Mouse (Mus musculus): ENCODE results near the gene Speer4f1.
A peak's percentile ranks its signal among the peaks of the same experiment; 100 is the strongest.
"Not testable (repeated sequence)": the region's sequence is repeated elsewhere in the genome, so short reads cannot be mapped to it uniquely, and the experiment has no call there.

Speer4f1 gene

GRCm38 (mm10) chr5:17475798-17476197 is at the start of gene Speer4f1:
TSS of gene Speer4f1 (plus strand) at chr5:17476098.
- not testable (repeated sequence) for DNase-seq

DNA sequence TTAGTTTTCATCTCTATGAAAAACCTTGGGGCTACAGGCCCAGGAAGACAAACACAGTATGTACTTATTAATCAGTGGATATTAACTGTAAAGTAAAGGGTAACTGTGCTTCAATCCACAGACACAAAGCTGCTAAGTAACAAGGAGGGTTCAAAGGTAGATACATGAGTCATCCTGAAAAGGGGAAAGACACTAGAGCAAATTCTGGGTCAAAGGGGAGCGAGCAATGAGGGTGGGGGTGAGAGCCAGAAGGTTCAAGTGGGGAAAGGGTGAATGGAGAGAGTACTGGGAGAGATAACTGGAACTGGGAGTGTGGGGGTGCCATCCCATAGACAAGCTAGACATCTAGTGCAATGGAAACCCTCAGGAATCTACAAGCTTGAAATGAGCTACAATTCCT is 49.0 kb upstream of the Speer4f1 start:
- peak; percentile 33 for DNase-seq

- no peak for DNase-seq
Observed at GRCm38 (mm10) chr5:17434721-17435120, 41.2 kb upstream of the Speer4f1 start.

- DNase-seq: no peak
Observed at GRCm38 (mm10) chr5:17436209-17436608, 39.7 kb upstream of the Speer4f1 start.

DNA sequence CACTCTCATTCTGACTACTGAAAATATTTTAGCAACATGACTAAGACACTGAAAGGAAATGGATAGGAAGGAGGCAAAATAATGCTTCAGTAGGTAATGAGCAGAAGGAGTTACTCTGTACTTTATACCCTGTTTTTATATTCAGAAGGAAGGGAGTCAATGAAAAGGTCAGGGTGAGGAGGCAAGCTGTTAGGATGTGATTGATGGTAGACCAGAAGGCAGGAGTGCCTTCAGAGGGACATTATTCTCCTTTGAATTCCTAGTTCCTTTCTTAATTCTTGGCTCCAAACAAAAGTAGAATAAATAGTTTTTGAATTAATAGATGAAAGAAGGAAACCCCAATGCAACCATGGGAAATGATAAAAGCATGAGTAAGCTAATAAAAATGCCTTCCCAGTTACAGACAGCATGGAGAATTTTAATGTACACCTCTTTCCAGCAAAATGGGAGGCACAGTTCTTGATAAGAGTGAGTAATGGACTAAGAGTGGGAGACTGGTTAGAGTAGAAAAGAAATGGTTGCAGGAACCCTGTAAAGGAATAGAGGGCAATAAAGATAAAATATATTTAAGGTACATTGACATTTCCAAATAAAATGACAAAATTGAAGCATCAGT is 36.3 kb upstream of the Speer4f1 start:
- no peak for DNase-seq

- no peak for DNase-seq
Observed at GRCm38 (mm10) chr5:17454059-17454458, 21.8 kb upstream of the Speer4f1 start.

DNA sequence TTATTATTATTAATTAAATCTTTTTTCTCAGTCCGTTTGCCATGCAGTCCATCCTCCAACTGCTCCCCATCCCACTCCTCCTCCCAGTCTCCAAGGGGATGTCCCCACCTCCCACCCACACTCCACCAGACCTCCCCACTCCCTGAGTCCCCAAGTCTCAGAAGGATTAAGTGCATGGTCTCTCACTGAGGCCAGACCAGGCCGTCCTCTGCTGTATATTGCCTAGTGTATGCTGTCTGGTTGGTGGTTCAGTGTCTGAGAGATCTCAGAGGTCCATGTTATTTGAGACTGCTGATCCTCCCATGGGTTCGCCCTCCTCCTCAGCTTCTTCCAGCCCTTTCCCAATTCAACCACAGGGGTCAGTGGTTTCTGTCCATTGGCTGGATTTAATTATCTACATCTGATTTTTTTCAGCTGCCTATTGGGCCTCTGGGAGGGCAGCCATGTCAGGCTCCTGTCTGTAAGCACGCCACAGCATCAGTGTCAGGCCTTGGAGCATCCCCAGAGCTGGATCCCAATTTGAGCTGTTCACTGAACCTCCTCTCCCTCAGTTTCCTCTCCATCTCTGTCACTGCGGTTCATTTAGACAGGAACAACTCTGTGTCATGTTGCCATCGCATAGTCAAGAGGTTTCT is 20.8 kb upstream of the Speer4f1 start:
- no peak for DNase-seq

GRCm38 (mm10) chr5:17456671-17457070 is 19.2 kb upstream of the Speer4f1 start:
- DNase-seq: no peak

- DNase-seq: not testable (repeated sequence)
Observed at GRCm38 (mm10) chr5:17468120-17468519, 7.8 kb upstream of the Speer4f1 start.

GRCm38 (mm10) chr5:17476476-17476875 is 578 bp downstream of the Speer4f1 start:
- DNase-seq: no peak

DNA sequence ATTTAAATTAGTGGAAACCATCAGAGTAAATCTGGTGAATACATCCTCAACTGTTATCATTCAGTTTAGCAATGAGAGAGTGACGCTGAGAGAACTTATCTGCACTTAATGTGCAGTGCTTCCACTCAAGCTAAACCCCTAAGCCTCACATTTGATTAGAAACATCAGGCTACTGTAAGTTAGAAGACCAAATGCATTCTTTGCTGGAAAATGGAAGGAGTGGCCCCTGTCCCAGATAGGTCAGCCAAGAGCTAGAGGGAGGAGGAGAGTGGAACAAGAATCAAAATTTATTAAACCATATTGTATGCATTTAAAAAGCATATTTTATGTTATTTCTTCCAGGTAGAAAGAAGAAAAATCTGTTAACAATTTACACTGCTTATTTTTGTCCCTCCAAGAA is 14.0 kb downstream of the Speer4f1 start:
- no peak for DNase-seq

DNA sequence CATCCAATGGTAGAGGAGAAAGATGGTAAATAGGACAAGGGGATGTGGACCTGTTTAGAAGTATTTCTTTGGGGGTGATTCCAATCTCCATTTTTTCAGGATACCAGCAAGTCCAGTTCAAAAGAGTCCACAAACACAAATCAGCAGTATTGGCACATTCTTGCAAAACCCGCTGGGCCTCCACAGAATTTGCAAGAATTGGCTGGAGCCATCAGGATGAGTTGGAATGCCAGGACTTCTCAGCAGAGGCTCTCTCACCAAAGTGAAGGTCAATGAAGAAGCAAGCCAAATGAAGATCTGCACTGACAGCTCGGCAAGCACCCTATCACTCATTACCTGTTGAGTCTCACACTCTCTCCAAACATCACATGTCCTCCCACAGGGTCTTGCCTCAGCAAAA is 19.7 kb downstream of the Speer4f1 start:
- DNase-seq: no peak

- DNase-seq: no peak
Observed at GRCm38 (mm10) chr5:17496650-17497049, 20.8 kb downstream of the Speer4f1 start.

DNA sequence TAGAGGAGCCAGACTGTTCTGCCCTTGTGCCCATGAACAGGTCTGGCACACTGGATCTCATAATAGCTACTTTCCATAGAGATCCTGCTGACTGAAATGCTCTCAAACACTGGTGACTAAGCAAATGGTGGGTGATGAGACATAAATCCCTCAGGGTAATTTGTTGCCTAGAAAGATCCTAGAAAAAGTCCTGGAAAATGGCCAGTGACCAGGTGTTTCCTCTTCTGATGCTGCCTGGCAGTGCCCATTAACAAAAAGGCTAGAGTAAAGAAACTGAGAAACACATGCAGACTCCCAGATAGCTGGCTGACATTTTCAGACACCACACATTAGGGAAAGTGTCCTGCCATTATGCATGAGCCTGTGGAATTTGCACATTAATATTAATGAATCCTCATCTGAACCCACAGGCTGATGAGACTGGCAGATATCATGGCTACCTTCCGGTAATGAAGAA is 24.0 kb downstream of the Speer4f1 start:
- no peak for DNase-seq

- DNase-seq: no peak
Observed at GRCm38 (mm10) chr5:17500866-17501265, 25.0 kb downstream of the Speer4f1 start.

DNA sequence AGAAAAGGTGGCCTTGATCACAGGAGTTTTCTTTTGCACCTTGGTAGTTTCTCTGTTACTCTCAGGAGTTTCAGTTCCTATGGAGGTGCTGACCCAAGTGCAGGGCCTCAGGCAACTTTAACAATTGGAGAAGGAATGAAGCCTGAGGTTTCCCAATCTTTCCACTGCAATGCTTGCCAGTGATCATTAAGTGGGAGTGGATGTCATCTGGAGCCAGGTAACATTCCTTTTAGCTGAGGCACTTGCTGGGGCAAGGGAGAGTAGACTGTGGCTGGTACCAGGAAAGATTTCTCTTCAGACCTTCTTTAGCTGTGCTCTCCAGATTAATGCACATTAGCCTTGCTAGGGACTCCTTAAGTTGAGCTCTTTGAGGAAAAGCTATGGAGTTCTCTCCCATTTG is 29.6 kb downstream of the Speer4f1 start:
- no peak for DNase-seq

DNA sequence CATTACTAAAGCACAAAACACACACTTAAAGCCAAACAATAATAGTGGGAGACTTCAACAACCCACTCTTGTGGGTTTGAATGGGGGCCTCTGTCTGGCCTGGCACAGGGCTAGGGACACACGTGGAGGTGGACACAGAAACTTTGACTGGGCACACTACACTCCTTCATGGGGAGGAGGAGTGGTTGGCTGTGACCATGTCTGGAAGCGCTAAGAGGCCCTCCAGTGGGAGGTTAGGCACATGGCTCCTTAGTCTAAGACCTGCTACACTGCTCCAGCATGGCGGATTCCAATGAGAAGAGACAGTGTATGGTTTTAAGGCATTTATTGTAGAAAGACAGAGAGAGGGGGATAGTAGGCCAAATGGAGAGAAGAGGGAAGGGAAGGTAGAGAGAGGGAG is 32.1 kb downstream of the Speer4f1 start:
- DNase-seq: no peak

Measured in kidney, adult 11 months (tissue).